Mouse (Mus musculus) intestine, embryonic 14.5 days (tissue): ENCODE measurements around the gene Taok3. TPM values are rescaled to one million over a fixed set of nuclear protein-coding genes. Genes with fewer than 3 reads are reported as not detected.

Experiments
- ATAC-seq: fragments of 200-750 bp; cut with Nextera tagmentation; replicated peaks from 2 replicates; pipeline ENCODE4 v1.8.0; 2017; ENCODE audit warnings: low read depth, moderate number of reproducible peaks, moderate TSS enrichment, moderate library complexity; ENCODE audit not compliant: low FRiP score, low TSS enrichment
- DNase-seq: peaks from one replicate; pipeline ENCODE4 v3.0.0-alpha.2; 2018; ENCODE audit warnings: low spot score
- H3K27ac ChIP-seq: fragments of 300-500 bp; sonication (generic); 2 replicates; pipeline ENCODE4 v1.5.1; 2014; ENCODE audit warnings: low read depth, mild to moderate bottlenecking, control low read depth
- H3K27me3 ChIP-seq: fragments of 300-500 bp; sonication (generic); replicated peaks from 2 replicates; pipeline ENCODE4 v1.6.1; 2014; ENCODE audit warnings: low read length, control low read depth; ENCODE audit not compliant: control insufficient read depth, insufficient read depth
- H3K36me3 ChIP-seq: fragments of 300-500 bp; sonication (generic); 2 replicates; pipeline ENCODE4 v1.6.1; 2014; ENCODE audit warnings: low read length, control low read depth; ENCODE audit not compliant: control insufficient read depth, insufficient read depth
- H3K4me1 ChIP-seq: fragments of 300-500 bp; sonication (generic); replicated peaks from 2 replicates; pipeline ENCODE4 v1.6.1; 2014; ENCODE audit warnings: low read length, control low read depth, mixed read lengths; ENCODE audit not compliant: control insufficient read depth, insufficient read depth
- H3K4me2 ChIP-seq: fragments of 300-500 bp; sonication (generic); 2 replicates; pipeline ENCODE4 v1.6.1; 2014; ENCODE audit warnings: low read length
- H3K4me3 ChIP-seq: fragments of 300-500 bp; sonication (generic); 2 replicates; pipeline ENCODE4 v1.5.1; 2014; ENCODE audit warnings: low read depth, low read length, control low read depth, mixed read lengths
- H3K9ac ChIP-seq: fragments of 300-500 bp; sonication (generic); 2 replicates; pipeline ENCODE4 v1.6.1; 2014; ENCODE audit warnings: mild to moderate bottlenecking, low read length
- H3K9me3 ChIP-seq: fragments of 300-500 bp; sonication (generic); 2 replicates; pipeline ENCODE4 v1.6.1; 2016; ENCODE audit warnings: low read length, control low read depth; ENCODE audit not compliant: control insufficient read depth
- WGBS: fragments of 180-500 bp; shearing (Covaris S2); extraction: QIAGEN DNeasy Blood & Tissue Kit; methylation state at CpG from one replicate; pipeline ENCODE4 v1.1.7; 2014; 5-methylcytosine and 5-hydroxymethylcytosine counted together
- polyA plus RNA-seq: library from polyadenylated mRNA; unstranded; fragments of >200 nt; fragmentation: Nextera tagmentation; extraction: Ambion mirVana; gene quantifications from 2 replicates; pipeline ENCODE4 v1.2.1, GENCODE M21; 2014

Taok3 gene
- polyA plus RNA-seq, 1 experiment from 2014 or later: 37.7 TPM

DNA sequence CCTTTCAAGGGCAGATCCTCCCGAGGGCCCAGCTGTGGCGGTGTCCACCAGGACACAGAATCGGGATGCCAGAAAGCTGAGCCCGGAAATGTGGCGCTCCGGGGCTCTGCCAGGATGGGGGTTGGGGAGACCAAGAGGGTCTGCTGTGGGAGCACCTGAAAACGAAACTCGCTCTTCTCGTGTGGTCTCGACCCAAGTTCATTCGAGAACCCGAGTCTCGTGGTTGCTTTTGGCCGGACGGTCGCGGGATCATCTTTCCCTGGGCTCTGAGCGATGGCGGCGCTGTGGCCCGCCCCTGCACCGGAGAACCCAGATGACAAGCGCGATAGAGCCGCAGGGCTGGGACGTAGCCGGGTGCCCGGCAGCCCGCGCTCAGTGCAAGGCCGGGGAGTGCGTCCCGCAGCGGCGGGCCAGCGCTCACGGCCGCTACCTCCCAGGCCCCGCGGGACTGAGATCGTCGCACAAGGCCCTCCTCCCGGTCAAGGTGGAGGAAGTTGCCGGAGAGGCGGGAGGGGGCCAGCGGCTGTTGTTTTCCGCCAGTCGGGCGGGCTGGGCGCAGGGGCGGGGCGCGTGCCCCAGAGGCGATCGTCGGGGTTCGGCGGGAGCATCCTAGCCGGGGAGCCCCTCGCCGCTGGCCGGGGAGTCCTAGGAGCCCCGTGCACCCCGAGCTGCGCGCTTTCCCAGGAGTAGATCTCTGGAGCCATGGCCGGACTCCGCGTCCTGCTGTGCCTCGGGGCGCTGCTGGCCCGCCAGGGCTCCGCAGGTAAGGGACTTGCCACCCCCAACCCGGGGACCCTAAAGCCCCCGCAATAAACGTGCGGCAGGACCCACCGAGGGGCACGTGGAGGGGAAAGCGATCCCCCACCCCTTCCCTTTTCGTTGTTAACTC, 199.1 kb downstream of the Taok3 start, which contains the start of gene Vsig10:
TSS of gene Vsig10 (plus strand) at position 343 of the 889 bp plus-strand sequence.
- peak within 1 kb of the TSS; percentile 85 for H3K9ac ChIP-seq
- H3K27ac ChIP-seq: peak within 1 kb of the TSS; percentile 87
- DNase-seq (peak; percentile 87), ATAC-seq (peak; percentile 74)
- peaks cover 14% of the 10 kb centered on the region for H3K4me1 ChIP-seq
- H3K36me3 ChIP-seq: no peaks in the 10 kb centered on the region
- no peaks in the 10 kb centered on the region for H3K9me3 ChIP-seq
- peak within 1 kb of the TSS; percentile 57 for H3K4me3 ChIP-seq
- H3K27me3 ChIP-seq: no peaks in the 10 kb centered on the region
- H3K4me2 ChIP-seq: peak within 1 kb of the TSS; percentile 90
- WGBS: under 1% methylated on average over 78 of the region's 81 CpGs

- H3K9me3 ChIP-seq: no peaks in the 10 kb centered on the region
- H3K4me2 ChIP-seq: no peak overlapping the region
- 85% methylated on average over 9 of the region's 9 CpGs for WGBS
- H3K36me3 ChIP-seq: peaks cover 7% of the 10 kb centered on the region; the same call in 1 of the 2 replicates
- H3K4me3 ChIP-seq: no peak overlapping the region
- peaks cover 6% of the 10 kb centered on the region; the same call in 1 of the 2 replicates for H3K4me1 ChIP-seq
- H3K9ac ChIP-seq: no peak overlapping the region
- no peaks in the 10 kb centered on the region for H3K27me3 ChIP-seq
- H3K27ac ChIP-seq: no peak overlapping the region
- DNase-seq: no peak
- ATAC-seq: no peak
Measured at GRCm38 (mm10) chr5:117323751-117324150, 203.8 kb downstream of the Taok3 start.

Other genes starting within 250 kb of the Taok3 start
- 42.0 and 44.1 TPM in 2 replicates for gene Suds3, start 4.0 kb upstream of the Taok3 start, polyA plus RNA-seq
- gene Pebp1, start 167.5 kb downstream of the Taok3 start, polyA plus RNA-seq: 747 and 803 TPM in 2 replicates
- 10.0 and 10.9 TPM in 2 replicates for gene Vsig10, start 199.0 kb downstream of the Taok3 start, polyA plus RNA-seq
- 63.9 and 70.3 TPM in 2 replicates for gene Wsb2, start 237.2 kb downstream of the Taok3 start, polyA plus RNA-seq